Mouse (Mus musculus) limb, embryonic 14.5 days (tissue): ENCODE results near the gene Gm10337. TPM values are rescaled to one million over a fixed set of nuclear protein-coding genes. Genes with fewer than 3 reads are reported as not detected.

ENCODE experiments used
- ATAC-seq: fragments of 200-750 bp; cut with Nextera tagmentation; 2 replicates; pipeline ENCODE4 v1.8.0; 2017; ENCODE audit warnings: low read depth, moderate number of reproducible peaks, moderate TSS enrichment; ENCODE audit not compliant: low FRiP score
- DNase-seq: peaks from one replicate; pipeline ENCODE4 v3.0.0-alpha.2; 2015; ENCODE audit warnings: low spot score
- H3K27ac ChIP-seq: fragments of 300-500 bp; sonication (generic); replicated peaks from 2 replicates; pipeline ENCODE4 v1.5.1; 2014; ENCODE audit warnings: low read depth, mild to moderate bottlenecking, low read length, moderate library complexity, mixed read lengths
- H3K27me3 ChIP-seq: fragments of 300-500 bp; sonication (generic); 2 replicates; pipeline ENCODE4 v1.6.1; 2014; ENCODE audit warnings: low read length, mixed read lengths; ENCODE audit not compliant: control insufficient read depth, insufficient read depth
- H3K36me3 ChIP-seq: fragments of 300-500 bp; sonication (generic); 2 replicates; pipeline ENCODE4 v1.6.1; 2014; ENCODE audit warnings: mild to moderate bottlenecking, low read length, moderate library complexity, mixed read lengths; ENCODE audit not compliant: control insufficient read depth, insufficient read depth
- H3K4me1 ChIP-seq: fragments of 300-500 bp; sonication (generic); 2 replicates; pipeline ENCODE4 v1.6.1; 2014; ENCODE audit warnings: antibody characterized with exemption, low read length, mixed read lengths; ENCODE audit not compliant: control insufficient read depth, insufficient read depth
- H3K4me2 ChIP-seq: fragments of 300-500 bp; sonication (generic); replicated peaks from 2 replicates; pipeline ENCODE4 v1.6.1; 2014; ENCODE audit warnings: low read depth, mild to moderate bottlenecking, low read length, moderate library complexity; ENCODE audit not compliant: severe bottlenecking
- H3K4me3 ChIP-seq: fragments of 300-500 bp; sonication (generic); replicated peaks from 2 replicates; pipeline ENCODE4 v1.5.1; 2014; ENCODE audit warnings: low read length
- H3K9ac ChIP-seq: fragments of 300-500 bp; sonication (generic); 2 replicates; pipeline ENCODE4 v1.6.1; 2014; ENCODE audit warnings: mild to moderate bottlenecking, low read depth, low read length, moderate library complexity; ENCODE audit not compliant: severe bottlenecking
- H3K9me3 ChIP-seq: fragments of 300-500 bp; sonication (generic); 2 replicates; pipeline ENCODE4 v1.6.1; 2016; ENCODE audit warnings: low read length; ENCODE audit not compliant: control insufficient read depth
- POLR2A ChIP-seq: fragments of 200-500 bp; IDR thresholded peaks from 2 replicates; pipeline ENCODE4 v1.8.0; 2012; ENCODE audit warnings: inconsistent platforms, mild to moderate bottlenecking, moderate library complexity, borderline replicate concordance; ENCODE audit not compliant: insufficient read depth, insufficient read length; ENCODE audit errors: extremely low read depth
- WGBS: fragments of 180-500 bp; shearing (Covaris S2); extraction: QIAGEN DNeasy Blood & Tissue Kit; methylation state at CpG from one replicate; pipeline ENCODE4 v1.1.7; 2014; 5-methylcytosine and 5-hydroxymethylcytosine counted together
- polyA plus RNA-seq, 2 experiments: library from polyadenylated mRNA; depleted of rRNA in 1 of 2; stranded (reverse) in 1 of 2; unstranded in 1 of 2; fragments of >200 nt; fragmentation: Nextera tagmentation in 1 of 2; extraction: Ambion mirVana in 1 of 2; gene quantifications; 2 replicates each; pipeline versions ENCODE4 v1.2.1 to v1.2.3; 2012 to 2014

Gm10337 gene
- polyA plus RNA-seq, 2 experiments, result not detected

DNA sequence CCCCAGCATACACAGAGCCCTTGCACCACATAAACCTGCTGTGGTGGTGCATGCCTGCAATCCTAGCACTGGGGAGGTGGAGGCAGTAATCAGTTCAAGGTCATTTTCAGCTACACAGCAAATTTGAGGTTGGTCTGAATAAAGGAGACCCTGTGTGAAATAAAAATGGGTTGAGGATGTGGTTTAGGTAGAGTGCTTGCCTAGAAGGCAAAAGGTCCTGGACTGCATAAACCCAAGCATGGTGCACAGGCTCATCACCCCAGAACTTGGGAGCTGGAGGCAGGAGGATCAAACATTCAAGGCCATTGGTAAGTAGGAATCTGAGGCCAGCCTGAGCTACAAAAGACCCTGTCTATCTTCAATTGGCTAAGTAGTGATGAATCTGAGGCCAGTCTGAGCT lies 4.0 kb downstream of the Gm10337 start:
- TF ChIP-seq POLR2A, result no peak
- Histone ChIP-seq H3K9me3 (no peaks in the 10 kb centered on the region), H3K9ac (no peak overlapping the region), H3K4me2 (no peak overlapping the region), H3K4me3 (no peak overlapping the region), H3K36me3 (peaks cover 39% of the 10 kb centered on the region), H3K27ac (no peak overlapping the region), H3K4me1 (peaks cover 20% of the 10 kb centered on the region), H3K27me3 (no peaks in the 10 kb centered on the region)
- no peak for ATAC-seq
- DNase-seq, result no peak

DNA sequence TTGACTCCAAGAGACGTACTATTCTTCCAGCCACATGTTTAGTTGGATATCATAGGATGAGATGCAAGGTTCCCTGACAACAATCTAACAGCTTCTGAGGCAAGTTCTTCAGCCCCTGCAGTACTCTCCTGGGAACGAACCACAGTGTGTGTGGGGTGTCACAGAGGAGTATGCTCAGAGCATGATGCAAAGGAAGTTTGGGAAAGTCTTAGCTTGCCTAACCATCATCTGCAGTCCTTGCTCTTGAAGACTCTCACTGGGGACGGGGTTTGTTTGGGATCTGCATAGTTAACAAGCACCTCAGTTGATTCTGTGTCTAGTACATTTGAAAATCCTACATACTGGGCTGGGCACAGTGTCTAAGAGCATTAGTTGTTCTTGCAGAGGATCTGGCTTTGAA lies 4.8 kb downstream of the Gm10337 start:
- 90% methylated on average over 3 of the region's 3 CpGs for WGBS
- no peak overlapping the region for H3K9ac ChIP-seq
- no peak overlapping the region for H3K27ac ChIP-seq
- no peaks in the 10 kb centered on the region for H3K9me3 ChIP-seq
- no peaks in the 10 kb centered on the region for H3K27me3 ChIP-seq
- no peak for TF ChIP-seq POLR2A
- H3K4me2 ChIP-seq, result no peak overlapping the region
- no peak overlapping the region for H3K4me3 ChIP-seq
- no peak for DNase-seq
- H3K36me3 ChIP-seq, result peaks cover 31% of the 10 kb centered on the region
- ATAC-seq, result no peak
- peaks cover 20% of the 10 kb centered on the region for H3K4me1 ChIP-seq

DNA sequence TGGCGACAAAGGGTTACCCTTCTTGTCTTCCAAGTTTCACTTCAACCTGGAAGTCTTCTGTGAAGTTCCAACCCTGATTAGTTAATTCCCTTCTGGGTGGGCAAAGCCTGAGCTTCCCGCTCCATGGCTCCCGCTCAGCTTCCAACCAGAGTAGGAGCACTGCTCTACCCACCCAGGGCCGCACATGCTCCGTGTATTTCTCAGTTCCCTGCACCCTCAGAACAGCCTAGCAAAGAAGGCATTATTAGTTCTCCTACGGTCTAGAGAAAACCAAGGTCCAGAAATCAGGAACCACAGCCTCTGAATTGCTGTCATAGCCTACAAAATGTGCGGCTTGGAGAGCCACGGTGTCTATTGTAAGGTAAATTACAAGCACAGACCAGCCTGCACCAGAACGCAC lies 6.6 kb downstream of the Gm10337 start:
- no peak for DNase-seq
- H3K9ac ChIP-seq, result peak overlapping the region; percentile 69
- peaks cover 13% of the 10 kb centered on the region for H3K36me3 ChIP-seq
- no peak for TF ChIP-seq POLR2A
- ATAC-seq, result peak; percentile 45; the same call in 1 of the 2 replicates
- H3K27me3 ChIP-seq, result no peaks in the 10 kb centered on the region
- 9% methylated on average over 9 of the region's 9 CpGs for WGBS
- peak overlapping the region; percentile 74 for H3K4me2 ChIP-seq
- H3K4me1 ChIP-seq, result peaks cover 22% of the 10 kb centered on the region
- H3K27ac ChIP-seq, result peak overlapping the region; percentile 89
- peak overlapping the region; percentile 66 for H3K4me3 ChIP-seq
- no peaks in the 10 kb centered on the region for H3K9me3 ChIP-seq

DNA sequence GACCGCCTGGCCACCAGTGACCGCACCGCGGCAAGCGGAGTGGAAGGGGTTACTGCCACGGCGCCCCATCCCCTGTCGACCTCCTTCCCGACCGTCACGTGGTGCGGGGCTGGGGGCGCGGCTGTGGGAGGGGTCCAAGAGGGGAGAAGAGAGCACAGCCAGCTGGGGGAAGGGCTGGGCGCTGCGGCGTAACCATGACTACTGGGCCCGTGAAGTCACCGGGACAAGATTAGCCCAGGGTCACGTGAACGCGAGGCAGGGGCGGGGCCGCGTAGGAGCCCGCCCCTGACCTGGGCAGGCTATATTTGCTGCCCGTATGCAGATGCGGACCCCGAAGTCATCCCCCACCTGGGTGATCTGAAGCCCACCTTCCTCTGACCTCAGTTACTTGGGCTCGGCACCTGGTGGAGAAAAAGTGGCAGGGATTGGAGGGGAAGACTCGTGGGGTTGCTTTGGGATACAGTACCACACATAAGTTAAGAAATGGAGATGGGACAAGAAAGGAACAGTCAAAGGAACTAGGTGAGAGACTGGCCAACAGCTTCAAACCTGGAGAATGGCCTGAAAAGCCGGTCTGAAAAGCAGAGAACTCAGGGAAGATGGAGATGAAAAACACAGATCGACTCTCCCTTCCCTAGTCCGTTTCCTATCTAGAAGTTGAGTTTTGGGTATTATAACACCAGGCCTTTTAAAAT lies 7.2 kb downstream of the Gm10337 start:
- 1% methylated on average over 33 of the region's 34 CpGs for WGBS
- peaks cover 12% of the 10 kb centered on the region for H3K36me3 ChIP-seq
- peak overlapping the region; percentile 89 for H3K27ac ChIP-seq
- DNase-seq, result peak; percentile 94
- no peaks in the 10 kb centered on the region for H3K27me3 ChIP-seq
- peak overlapping the region; percentile 66 for H3K4me3 ChIP-seq
- 0 out of 2 replicates have a peak, but pooled peaks have one; percentile 29 for TF ChIP-seq POLR2A
- ATAC-seq, result peak; percentile 96
- peak overlapping the region; percentile 74 for H3K4me2 ChIP-seq
- H3K4me1 ChIP-seq, result peaks cover 28% of the 10 kb centered on the region
- H3K9me3 ChIP-seq, result no peaks in the 10 kb centered on the region
- peak overlapping the region; percentile 69 for H3K9ac ChIP-seq

DNA sequence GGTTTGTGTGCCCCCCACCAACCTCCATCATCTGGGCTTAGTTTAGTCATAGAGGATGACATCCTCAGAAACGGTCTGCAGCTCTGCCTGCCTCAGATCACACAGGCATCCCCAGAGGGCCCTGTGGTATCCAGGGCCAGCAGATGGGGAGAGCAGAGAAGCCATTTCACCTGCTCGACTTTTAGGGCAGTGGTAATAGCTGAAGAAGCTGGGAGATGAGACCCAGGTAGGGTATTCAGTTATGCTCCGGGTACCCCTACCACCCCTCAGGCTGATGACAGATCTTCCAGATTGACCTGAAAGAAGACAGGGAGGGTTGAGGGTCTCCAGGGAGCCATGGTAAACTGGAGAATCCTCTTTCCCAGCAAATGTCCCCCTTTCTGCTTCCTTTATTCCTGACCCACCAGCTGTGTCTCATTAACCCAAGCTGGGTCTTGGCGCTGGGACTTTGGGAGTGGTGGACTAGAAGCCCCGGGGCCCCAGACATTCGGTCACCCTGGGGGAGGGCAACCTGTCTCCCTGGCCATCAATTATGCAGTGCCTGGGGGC lies 7.8 kb downstream of the Gm10337 start:
- Histone ChIP-seq H3K36me3 (peaks cover 12% of the 10 kb centered on the region), H3K9me3 (no peaks in the 10 kb centered on the region), H3K27ac (peak overlapping the region; percentile 89; the same call in 1 of the 2 replicates), H3K4me2 (peak overlapping the region; percentile 74), H3K4me1 (peaks cover 34% of the 10 kb centered on the region), H3K27me3 (no peaks in the 10 kb centered on the region), H3K4me3 (peak overlapping the region; percentile 66; the same call in 1 of the 2 replicates), H3K9ac (no peak overlapping the region; the same call in 1 of the 2 replicates)
- TF ChIP-seq POLR2A, result no peak
- DNase-seq (no peak), ATAC-seq (no peak)
- 5% methylated on average over 6 of the region's 6 CpGs for WGBS
